Mouse (Mus musculus): ENCODE measurements around the gene Rps3a1.

DNA sequence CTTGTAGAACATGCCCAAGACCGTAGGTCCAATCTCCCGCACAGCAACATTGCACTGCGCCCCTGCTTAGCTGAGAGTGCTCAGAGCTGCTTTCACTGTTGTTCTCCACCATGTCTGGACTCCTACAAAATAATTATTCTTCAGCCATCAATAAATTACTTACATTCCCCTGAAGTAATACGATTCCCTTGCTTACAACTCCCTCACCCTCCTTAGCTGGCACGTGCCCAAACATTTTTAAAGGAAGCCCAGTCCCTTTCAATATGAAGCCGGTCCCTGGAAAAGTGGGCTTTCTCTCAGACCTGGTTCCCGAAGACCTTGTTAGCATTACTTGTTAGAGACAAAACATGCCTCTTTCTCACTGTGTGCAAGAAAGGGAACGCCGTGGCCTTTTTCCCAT is 7.0 kb upstream of the Rps3a1 start:
- TF ChIP-seq POLR2A (IDR thresholded peaks at IDR 0.05; ENCODE audit: low read depth, low read length) (no peak), CTCF (IDR thresholded peaks at IDR 0.05; ENCODE audit: extremely low read depth, insufficient read length, insufficient replicate concordance, low read depth, low read length) (no peak)
